Mouse (Mus musculus): ENCODE results near the gene Gm4070.
"Not testable (repeated sequence)": the region's sequence is repeated elsewhere in the genome, so short reads cannot be mapped to it uniquely, and the experiment has no call there.

GRCm38 (mm10) chr7:105883588-105884336, 70.0 kb downstream of the Gm4070 start:
- not testable (repeated sequence) for TF ChIP-seq CTCF (IDR thresholded peaks at IDR 0.05; ENCODE audit: control insufficient read depth, insufficient read depth, insufficient replicate concordance, low read depth, low read length); POLR2A (IDR thresholded peaks at IDR 0.05; ENCODE audit: control insufficient read depth, low read depth, low read length)
